Mouse (Mus musculus) lung, postnatal 0 days (tissue): ENCODE results near the gene Rbbp8nl.

ENCODE experiments used
- CTCF ChIP-seq: IDR thresholded peaks from 2 replicates; pipeline ENCODE4 v1.5.1; 2016; ENCODE audit warnings: antibody characterized with exemption, mild to moderate bottlenecking
- EP300 ChIP-seq: IDR thresholded peaks from 2 replicates; pipeline ENCODE4 v1.6.1; 2016; ENCODE audit warnings: antibody characterized with exemption, mild to moderate bottlenecking, control low read depth

DNA sequence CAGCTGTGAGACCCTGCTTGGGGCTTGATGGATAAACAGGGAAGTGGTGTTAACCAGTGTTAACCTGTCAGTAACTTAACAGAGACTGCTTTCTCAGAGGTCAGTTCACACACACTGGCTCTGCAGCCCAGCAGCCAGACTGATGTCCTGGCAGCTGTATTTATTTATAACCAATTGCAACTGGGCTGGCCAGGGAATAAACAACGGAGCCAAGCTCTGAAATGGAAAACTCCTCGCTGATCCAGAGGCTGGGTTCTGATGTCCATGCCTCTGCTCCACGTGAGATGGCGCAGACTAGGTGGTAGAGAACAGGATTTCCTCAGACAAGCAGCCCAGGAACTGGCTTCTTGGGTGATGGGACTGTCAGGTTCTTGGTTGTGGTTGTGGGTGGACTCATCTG is 2.3 kb upstream of the Rbbp8nl start:
- no peak for TF ChIP-seq CTCF
- TF ChIP-seq EP300 = no peak
